Mouse (Mus musculus): Measurements from ENCODE around the gene Sbno2.

The Sbno2 gene

DNA sequence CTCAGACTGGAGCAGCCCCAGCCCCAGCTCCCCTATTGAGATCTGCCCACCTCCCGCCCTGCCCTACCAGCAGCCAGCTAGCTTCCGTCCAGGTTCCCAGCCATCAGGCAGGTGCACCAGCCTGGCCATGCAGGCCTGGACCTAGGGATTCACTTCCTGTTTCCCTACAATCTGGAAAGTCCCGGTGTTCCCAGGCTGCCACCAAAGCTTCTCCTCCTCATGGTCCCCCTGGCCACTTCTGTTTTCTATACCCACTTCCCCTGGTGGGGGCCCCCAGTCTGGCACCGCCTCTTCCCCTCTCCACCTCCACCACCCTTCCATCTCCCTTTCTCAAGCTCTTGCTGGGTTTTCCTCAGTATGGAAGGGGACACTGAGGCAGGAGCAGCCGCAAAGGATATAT is at the start of gene Sbno2:
TSS of gene Sbno2 (minus strand) at position 112 of the 400 bp plus-strand sequence.
- in situ Hi-C loops (cut with MboI, MseI): no loop called here

DNA sequence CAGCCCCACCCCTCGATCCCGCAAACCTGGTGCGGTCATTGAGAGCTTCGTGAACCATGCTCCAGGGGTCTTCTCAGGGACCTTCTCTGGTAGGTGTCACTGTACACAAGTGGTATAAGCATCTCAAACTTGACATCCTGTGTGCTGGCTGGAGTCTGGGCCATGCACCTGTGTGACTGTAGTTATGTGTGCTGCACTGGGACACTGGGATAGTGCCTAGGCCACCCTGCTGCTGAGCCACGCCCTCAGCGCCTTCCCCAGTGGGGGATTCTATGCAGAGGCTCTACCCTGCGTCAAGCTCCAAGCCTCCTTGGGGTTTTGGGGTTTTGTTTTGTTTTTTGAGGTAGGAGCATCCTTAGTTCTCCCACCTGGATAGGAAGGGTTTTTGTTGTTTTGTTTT is 49.0 kb upstream of the Sbno2 start:
- in situ Hi-C loops (cut with MboI, MseI): no loop called here

DNA sequence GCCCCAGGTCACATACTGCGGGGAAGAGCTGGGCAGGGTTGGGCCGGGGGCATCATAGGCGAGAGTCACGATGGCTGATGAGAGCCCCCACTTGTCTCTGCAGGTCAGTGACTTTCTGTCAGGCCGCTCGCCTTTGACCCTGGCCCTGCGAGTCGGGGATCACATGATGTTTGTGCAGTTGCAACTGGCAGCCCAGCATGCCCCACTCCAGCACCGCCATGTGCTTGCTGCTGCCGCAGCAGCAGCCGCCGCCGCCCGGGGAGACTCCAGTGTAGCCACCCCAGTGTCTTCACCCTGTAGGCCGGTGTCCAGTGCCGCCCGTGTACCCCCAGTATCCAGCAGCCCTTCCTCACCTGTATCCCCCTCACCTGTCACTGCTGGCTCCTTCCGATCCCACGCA is 48.3 kb upstream of the Sbno2 start:
- in situ Hi-C loops (cut with MboI, MseI): no loop called here

DNA sequence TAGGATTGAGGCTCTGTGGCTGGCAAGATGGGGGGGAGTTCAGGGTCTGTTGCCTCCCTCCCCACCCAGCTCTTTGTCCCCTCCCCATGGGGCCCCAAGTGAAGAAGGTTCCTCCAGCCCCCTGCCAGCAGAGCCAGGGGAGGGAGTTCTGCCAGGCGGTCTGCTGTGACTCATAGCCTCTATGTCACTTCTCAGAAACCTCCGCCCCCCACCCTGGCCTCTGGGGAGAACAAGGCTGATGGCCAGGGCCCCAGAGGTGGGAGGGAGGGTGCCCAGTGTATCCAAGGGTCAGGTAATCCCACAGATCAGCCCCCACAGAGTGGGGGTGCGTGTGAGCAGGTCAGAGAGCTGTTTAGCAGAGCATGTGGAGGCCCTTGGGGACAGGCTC is 47.5 kb upstream of the Sbno2 start:
- in situ Hi-C loops (cut with MboI, MseI): no loop called here

DNA sequence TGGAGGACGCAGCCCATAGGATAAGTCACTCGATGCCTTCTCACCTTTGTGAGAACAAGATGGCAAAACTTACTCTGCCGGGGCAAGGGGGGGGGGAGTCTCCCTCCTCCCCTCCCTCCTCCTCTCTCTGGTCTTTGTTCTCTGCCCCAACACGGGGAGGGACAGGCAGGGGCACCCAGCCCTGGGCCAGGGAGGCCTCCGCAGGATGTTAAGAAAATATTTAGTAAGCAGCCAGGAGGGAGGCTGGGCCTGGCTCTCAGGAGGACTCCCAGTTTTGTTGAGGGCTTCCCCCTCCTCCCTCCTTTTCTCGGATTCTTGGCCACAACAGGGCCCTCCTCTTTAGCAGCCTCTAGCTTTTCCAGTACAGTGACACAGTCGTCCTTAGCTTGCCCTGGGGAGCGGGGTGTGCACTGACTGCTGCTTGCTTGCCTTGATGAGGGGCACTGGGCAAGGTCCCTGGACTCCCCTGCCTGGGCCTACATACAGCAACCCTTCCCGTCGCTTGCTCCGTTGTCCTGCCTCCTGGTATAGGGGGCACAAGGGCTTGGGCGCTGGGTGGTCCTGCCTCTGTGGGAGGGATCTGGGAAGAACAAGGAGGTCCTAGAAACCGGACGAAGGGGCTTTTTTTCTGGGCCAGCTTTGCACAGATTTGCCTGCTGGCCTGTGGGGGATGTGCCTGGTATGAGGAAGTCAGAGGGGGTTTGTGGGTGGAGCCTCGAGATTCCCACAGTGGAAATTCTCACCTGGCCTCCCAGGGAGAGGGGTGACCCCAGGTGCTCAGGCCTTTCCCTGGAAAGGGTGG is 46.9 kb upstream of the Sbno2 start:
- in situ Hi-C loops (cut with MboI, MseI): no loop called here

DNA sequence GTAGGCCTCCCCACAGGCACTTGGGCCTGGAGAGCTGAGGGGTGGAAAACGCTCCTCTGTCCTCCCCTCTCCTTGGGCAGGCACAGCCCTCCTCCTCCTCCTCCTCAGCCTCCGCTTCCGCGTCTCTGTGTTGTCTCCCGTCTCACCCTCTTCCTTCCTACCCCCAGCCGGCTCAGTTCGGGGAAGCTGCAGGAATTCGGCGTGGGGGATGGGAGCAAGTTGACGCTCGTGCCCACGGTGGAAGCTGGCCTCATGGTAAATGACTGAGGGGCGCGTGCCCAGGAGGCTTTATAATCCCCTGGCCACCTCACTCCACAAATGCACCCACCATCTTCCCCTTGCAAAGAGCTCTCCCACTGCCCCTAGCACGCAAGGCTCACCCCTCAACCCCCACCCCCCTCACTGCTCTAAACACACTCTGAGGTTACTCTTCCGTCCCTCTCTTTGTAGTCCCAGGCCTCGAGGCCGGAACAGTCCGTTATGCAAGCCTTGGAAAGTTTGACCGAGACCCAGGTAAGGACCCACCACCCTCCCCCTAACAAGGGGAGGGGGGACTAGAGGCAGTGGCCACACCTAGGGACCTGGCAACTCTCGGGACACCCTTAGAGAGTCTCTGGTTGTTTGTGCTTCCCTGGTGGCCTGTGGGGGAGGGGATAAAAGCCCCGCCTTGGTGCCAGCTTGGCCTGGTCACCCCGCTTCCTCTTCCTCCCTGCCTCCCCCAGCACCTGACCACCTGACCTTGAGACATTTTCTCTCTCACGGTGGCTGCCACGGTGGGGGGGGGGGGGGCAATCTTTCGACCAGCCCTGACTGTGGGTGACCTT is 46.1 kb upstream of the Sbno2 start:
- in situ Hi-C loops (cut with MboI, MseI): no loop called here

DNA sequence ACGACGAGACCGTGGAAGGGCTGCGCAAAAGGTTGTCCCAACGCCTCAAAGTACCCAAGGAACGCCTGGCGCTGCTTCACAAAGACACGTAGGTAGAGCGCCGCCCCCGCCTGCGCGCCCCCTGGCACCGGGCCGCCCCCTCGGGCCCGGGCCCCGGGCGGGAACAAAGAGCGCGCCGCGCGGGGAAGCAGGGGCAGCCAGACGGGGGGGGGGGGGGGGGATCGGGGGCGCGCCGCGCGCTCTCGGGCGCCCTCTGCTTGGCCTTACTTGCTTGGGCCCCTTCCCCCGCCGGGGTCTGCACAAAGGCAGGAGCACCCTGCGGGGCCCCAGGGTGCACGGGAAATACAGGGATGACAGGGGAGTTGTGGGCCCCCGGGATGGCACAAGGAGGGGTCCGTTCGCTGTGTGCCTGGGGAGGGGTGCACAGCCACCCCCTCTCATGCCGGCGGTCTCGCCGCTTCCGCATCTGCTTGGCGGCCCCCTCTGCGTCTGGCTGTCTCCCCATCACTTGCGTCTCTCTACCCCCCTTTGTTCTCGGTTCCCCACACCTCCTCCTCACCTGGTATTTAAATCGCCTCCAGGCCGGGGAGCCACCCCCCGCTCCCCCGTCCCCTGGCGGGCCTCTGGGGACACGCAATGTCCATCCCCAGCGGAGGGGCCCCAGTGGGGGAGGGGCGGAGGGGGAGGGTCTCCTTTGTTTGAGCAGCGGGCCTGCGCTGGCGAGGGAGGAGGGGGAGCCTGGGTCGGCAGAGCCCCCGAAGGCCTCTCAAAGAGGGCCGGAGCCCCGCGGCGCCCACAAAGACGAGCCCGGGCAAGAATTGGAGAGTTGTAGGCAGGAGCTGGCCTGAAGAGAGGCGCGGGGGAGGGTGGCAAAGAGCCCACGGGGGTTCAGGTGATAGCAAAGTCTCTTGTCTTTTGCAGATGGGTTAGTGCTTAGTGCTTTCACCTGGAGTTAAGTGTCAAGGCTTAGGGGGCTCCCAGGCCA is 45.1 kb upstream of the Sbno2 start:
- in situ Hi-C loops (cut with MboI, MseI): no loop called here

DNA sequence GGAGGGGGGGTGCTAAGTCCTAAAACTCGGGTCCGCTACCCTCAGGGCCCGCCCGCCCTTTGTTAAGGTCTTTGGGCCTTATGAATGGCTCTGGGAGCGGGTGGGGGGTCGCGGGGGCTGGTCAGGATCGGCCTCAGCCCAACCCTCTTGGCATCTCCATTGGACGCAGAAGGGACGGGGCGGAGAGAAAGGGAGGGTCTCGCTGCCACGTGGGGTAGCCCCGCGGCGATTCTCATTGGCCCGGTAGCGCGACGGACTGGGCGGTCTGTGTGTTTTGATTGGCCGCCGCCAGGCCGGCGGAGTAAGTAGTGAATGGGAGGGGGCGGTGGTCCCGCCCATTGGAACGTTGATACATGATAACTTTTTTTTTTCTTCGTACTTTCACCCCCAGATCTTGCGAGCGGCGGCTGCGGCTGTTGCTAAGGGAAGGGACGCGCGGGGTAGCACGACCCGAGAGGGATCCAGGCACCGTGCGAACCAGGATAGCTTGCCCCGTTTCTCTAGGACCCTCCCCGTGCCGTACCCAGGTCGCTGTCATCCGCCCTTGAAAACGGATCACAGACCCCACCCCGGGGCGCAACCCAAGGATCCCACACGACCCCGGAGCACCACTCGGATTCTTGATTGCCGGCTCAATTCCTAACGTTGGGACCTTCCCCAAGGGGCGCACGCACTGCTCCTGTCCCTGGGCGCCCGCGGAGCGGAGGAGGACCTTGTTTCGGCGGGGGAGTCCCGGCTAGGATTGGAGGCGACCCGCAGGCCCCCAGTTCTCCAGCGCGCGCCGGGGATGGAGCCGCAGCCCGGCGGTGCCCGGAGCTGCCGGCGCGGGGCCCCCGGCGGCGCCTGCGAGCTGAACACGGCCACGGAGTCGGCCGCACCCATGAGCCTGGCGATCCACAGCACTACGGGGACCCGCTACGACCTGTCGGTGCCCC is 44.2 kb upstream of the Sbno2 start:
- in situ Hi-C loops (cut with MboI, MseI): loop anchor here (10.0 kb wide), 1 partner anchor 785 kb away; the partner anchor contains the start of gene Gadd45b

DNA sequence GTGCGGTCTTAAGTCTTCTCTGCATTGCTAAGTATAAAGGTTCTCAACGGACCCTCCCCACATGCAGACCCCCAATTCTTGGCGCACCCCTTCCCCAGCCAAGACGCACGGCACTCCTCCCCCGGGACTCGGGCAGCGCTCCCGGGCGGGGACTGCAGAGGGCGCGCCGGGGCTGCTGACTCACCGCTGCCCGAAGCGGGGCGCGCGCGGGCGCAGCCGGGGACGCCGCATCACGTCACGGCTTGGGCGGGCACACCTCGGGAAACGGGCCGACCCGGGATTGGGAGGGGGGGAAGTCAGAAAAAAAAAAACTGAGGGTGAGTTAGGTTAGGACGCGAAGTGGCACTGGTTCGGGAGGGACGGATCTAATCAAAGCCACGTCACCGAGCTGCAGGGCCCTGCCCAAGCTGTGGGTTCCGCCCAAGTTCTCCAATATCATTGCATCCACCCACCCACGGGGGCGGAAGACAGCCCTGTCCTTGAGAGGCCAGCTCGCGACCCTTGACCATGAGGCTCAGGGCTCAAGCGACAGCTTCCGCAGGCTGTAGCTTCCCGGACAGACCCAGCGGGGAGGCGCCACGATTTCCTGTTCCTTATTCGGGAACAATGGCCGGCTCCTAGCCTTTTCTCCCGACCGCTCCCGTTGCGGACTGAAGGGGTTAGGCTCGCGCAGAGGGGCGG is 43.4 kb upstream of the Sbno2 start:
- in situ Hi-C loops (cut with MboI, MseI): loop anchor here (10.0 kb wide), 1 partner anchor 786 kb away; the partner anchor contains the start of gene Gadd45b

DNA sequence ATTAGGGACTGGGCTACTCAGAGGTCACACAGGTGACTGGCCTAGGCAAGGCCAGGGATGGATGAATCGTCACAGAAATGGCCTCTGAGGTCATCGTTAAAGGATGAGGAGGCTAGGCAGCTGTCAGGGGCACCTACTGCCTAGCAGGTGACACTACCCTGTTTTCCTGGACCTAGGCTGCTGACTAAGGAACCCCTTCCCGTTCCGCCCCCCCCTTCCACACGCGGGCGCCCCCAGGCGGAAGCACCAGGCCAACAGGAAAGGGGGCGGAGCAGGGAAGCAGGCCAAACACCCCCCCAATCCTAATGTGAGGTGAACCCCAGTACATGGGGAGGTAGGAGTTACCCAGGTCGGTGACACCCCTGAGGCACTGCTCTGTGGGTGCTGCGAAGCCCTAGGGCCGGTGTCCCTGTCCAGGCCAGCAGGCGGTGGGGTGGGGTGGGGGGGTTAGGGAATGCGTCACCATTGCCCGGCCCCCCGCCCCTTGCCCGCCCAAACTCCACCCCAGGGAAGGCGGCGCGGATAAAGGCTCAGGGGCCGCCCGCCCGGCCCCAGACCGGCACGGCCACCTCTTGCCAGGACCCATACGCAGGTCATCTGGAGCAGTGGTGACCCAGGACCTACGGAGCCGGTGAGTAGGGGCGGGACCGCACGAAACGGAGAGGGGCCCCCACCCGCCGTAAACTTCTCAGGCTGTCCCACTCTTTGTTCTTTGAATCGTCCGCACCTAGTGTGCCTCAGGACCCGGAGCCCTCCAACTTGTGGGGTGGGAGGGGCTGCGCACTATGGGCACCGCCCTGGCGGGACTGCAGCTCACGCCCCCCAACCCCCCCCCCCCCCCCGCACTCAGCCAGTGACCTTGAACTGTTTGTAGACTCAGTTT is 42.6 kb upstream of the Sbno2 start, which contains the start of gene Midn:
TSS of gene Midn (plus strand) at position 554 of the 883 bp plus-strand sequence.
- in situ Hi-C loops (cut with MboI, MseI): loop anchor here (10.0 kb wide), 1 partner anchor 787 kb away; the partner anchor contains the start of gene Gadd45b

DNA sequence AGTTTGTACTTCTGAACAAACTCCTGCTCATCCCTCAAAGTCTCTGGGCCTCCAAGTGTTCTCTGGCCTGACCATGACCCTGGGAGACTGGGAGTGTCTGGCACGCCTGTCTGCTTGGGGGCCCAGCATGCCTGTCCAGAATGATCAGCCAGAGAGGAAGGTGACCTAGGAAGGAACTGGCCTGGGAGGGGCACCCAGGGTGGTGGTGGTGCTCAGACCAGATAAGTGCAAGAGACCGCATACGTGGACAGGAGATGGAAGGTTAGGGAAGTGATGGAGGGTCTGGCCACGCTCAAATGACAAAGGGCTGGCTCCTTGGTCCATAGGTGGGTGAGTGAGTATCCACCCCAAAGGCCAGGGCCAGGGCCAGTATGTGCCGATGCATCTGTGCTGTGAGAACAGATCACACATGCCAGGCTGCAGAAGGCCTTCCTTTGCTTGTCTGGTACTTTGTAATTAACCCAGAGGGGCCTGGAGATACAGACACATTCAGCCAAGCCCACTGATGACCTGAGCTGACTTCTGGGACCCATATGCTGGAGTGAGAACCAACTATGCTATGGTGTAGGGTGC is 41.9 kb upstream of the Sbno2 start:
- in situ Hi-C loops (cut with MboI, MseI): loop anchor here (10.0 kb wide), 1 partner anchor 788 kb away; the partner anchor contains the start of gene Gadd45b

DNA sequence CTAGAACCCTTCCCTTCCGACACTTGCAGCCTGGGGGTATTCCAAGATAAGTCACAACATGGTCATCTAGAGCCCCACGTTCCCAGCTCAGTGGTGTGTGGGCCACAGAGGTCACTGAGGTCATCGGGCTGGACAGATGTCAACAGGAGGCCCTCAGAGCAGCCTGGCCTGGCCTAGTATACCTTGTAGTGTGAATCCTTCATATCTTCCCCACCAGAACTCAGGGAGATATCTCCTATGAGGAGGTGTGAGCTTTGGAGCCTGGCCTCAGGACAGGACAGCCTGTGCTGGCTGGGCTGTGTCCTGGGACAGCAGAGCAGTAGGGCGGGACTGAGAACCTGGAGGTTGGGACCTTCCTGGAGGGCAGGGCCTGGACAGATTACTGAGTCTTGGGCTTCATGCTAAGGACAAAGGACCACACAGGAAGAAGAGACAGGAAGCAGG is 41.2 kb upstream of the Sbno2 start:
- in situ Hi-C loops (cut with MboI, MseI): loop anchor here (10.0 kb wide), 1 partner anchor 788 kb away; the partner anchor contains the start of gene Gadd45b

DNA sequence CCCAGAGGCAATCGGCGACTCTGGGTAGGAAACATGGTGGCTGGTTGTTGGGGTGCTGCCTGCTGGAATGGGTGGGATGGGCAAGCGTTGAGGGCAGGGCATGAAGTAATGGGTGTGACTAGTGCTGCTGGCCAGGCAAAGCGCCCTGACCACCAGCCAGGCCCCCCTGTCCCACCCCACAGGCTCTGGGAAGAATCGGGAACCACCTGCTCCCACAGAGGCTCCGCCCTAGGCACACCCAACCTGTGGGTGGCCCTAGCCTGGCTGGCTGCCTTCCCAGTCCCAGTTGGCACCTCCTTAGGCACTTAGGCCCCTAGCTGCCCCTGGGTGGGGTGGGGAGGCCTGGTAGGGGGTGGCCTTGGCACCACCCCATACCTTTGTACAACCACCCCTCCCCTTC is 40.5 kb upstream of the Sbno2 start:
- in situ Hi-C loops (cut with MboI, MseI): loop anchor here (10.0 kb wide), 1 partner anchor 789 kb away; the partner anchor contains the start of gene Gadd45b

DNA sequence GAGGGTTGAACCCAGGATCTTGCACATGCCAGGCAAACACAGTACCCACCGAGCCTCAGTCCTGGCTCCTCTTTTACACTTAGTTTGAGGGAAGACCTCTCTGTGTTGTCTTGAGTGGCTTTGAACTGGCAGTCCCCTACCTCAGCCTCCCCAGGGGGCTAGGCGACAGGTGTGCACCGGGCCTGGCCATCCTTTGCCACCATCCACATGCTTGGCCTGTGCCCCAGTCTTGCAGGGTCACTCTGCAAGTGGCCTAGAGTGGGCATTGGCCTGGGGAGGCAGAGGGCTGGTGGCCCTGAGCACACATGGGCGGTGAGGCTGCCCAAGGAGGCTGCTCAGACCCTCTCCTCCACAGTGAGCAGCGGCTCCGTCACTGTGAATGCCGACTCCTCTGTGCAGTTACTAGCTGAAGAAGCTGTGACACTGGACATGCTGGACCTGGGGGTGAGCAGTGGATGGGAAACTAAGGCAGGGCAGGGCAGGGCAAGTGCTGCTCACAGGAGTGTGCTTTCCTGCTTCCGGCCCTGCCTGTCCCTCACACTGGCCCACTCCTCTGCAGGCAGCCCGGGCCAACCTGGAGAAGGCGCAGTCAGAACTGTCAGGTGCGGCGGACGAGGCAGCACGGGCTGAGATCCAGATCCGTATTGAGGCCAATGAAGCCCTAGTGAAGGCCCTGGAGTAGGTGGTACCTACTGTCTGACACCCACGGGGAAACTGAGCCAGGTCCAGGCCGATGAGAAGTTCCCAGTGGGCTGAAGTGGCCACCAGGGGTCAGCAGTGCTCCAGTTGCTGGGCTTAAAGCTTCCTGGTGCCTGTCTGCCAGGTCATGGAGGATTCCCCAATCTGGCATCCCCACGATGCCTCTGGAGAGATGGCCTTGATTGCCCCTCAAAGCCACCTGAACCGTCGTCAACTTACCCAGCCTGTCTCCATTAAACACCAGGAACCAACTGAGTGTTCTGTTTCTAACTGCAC is 39.8 kb upstream of the Sbno2 start:
- in situ Hi-C loops (cut with MboI, MseI): loop anchor here (5.0 to 10.0 kb wide), 2 partner anchors 158 to 790 kb away; partner anchors contain the start of genes Cnn2 and Gadd45b

DNA sequence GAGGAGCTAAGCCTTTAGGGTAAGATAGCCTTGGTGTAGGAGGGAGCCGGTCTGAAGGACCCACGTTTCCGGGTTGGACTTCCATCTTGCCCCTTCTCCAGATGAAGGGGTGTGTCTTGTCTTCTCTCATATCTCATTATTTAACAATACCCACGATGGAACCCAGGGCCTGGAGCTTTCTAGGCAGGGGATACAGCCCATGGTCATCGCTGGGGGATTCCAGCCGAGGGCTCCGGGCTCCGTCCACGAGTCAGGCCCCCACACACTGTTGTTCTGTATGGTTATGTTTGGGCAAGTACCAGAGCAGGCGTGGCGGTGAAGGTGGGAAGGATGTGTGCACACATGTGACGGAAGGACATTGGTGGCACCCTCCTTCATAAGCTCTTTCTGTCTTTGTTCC is 38.8 kb upstream of the Sbno2 start:
- in situ Hi-C loops (cut with MboI, MseI): loop anchor here (5.0 to 10.0 kb wide), 2 partner anchors 157 to 791 kb away; partner anchors contain the start of genes Cnn2 and Gadd45b

DNA sequence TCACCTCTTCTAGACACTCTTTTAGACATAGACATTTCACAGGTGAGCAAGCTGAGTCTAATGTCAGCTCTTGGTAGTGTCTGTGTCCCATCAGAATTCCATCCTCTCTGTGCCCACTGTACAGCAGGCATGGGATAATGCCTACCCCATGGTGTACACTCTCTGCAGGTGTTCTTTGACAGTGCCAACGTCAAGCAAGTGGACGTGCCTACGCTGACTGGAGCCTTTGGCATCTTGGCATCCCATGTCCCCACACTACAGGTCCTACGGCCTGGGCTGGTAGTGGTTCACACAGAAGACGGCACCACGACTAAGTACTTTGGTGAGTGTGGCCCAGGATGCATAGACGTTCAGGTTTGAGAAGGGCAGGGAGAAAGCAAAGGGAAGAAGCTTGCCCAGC is 38.3 kb upstream of the Sbno2 start:
- in situ Hi-C loops (cut with MboI, MseI): loop anchor here (5.0 to 10.0 kb wide), 2 partner anchors 156 to 791 kb away; partner anchors contain the start of genes Cnn2 and Gadd45b
